Mouse (Mus musculus) forebrain, embryonic 12.5 days (tissue): ENCODE results near the gene Rps2. TPM values are rescaled to one million over a fixed set of nuclear protein-coding genes. Genes with fewer than 3 reads are reported as not detected.

Experiments used
- ATAC-seq: fragments of 200-750 bp; cut with Nextera tagmentation; 2 replicates; pipeline ENCODE4 v1.8.0; 2017; ENCODE audit warnings: moderate TSS enrichment; ENCODE audit not compliant: low FRiP score
- H3K27ac ChIP-seq: fragments of 300-500 bp; sonication (generic); 2 replicates; pipeline ENCODE4 v1.5.1; 2016; ENCODE audit warnings: mild to moderate bottlenecking
- H3K27me3 ChIP-seq: fragments of 300-500 bp; sonication (generic); 2 replicates; pipeline ENCODE4 v1.6.1; 2016; ENCODE audit warnings: mild to moderate bottlenecking
- H3K36me3 ChIP-seq: fragments of 300-500 bp; sonication (generic); replicated peaks from 2 replicates; pipeline ENCODE4 v1.6.1; 2016; ENCODE audit warnings: mild to moderate bottlenecking
- H3K4me1 ChIP-seq: fragments of 300-500 bp; sonication (generic); 2 replicates; pipeline ENCODE4 v1.6.1; 2016
- H3K4me2 ChIP-seq: fragments of 300-500 bp; sonication (generic); 2 replicates; pipeline ENCODE4 v1.6.1; 2016; ENCODE audit warnings: mild to moderate bottlenecking, moderate library complexity
- H3K4me3 ChIP-seq: fragments of 300-500 bp; sonication (generic); replicated peaks from 2 replicates; pipeline ENCODE4 v1.5.1; 2016; ENCODE audit warnings: mild to moderate bottlenecking
- H3K9ac ChIP-seq: fragments of 300-500 bp; sonication (generic); 2 replicates; pipeline ENCODE4 v1.6.1; 2016; ENCODE audit warnings: mild to moderate bottlenecking
- H3K9me3 ChIP-seq: fragments of 300-500 bp; sonication (generic); 2 replicates; pipeline ENCODE4 v1.6.1; 2016
- WGBS: fragments of 180-500 bp; shearing (Covaris S2); methylation state at CpG from one replicate; pipeline ENCODE4 v1.1.7; 2016; 5-methylcytosine and 5-hydroxymethylcytosine counted together
- polyA plus RNA-seq: library from polyadenylated mRNA; unstranded; fragments of >200 nt; fragmentation: Nextera tagmentation; extraction: Ambion mirVana; gene quantifications from 2 replicates; pipeline ENCODE4 v1.2.1, GENCODE M21; 2016

The Rps2 gene
- polyA plus RNA-seq, 1 experiment from 2014 or later: 1,025 TPM

- H3K9ac ChIP-seq: peak overlapping the region; percentile 69
- H3K9me3 ChIP-seq: no peaks in the 10 kb centered on the region
- no peak overlapping the region for H3K27ac ChIP-seq
- 30% methylated on average over 8 of the region's 8 CpGs for WGBS
- peak overlapping the region; percentile 88 for H3K4me2 ChIP-seq
- H3K27me3 ChIP-seq: peaks cover 5% of the 10 kb centered on the region; the same call in 1 of the 2 replicates
- H3K36me3 ChIP-seq: no peaks in the 10 kb centered on the region
- no peak for ATAC-seq
- peaks cover 17% of the 10 kb centered on the region for H3K4me1 ChIP-seq
- peak overlapping the region; percentile 55 for H3K4me3 ChIP-seq
These were observed 19.4 kb downstream of the Rps2 start for GRCm38 (mm10) chr17:24737135-24737810.

- H3K27me3 ChIP-seq: peaks cover 5% of the 10 kb centered on the region; the same call in 1 of the 2 replicates
- H3K4me2 ChIP-seq: no peak overlapping the region
- no peak for ATAC-seq
- H3K9ac ChIP-seq: no peak overlapping the region
- no peak overlapping the region for H3K4me3 ChIP-seq
- H3K9me3 ChIP-seq: no peaks in the 10 kb centered on the region
- H3K4me1 ChIP-seq: peaks cover 17% of the 10 kb centered on the region
- WGBS: 80% methylated on average over 4 of the region's 4 CpGs
- no peak overlapping the region for H3K27ac ChIP-seq
- no peaks in the 10 kb centered on the region for H3K36me3 ChIP-seq
These were observed 20.3 kb downstream of the Rps2 start for GRCm38 (mm10) chr17:24738238-24738637.

- H3K4me3 ChIP-seq: no peak overlapping the region
- no peak overlapping the region for H3K27ac ChIP-seq
- H3K9ac ChIP-seq: no peak overlapping the region
- no peaks in the 10 kb centered on the region for H3K36me3 ChIP-seq
- H3K4me2 ChIP-seq: no peak overlapping the region
- peaks cover 5% of the 10 kb centered on the region; the same call in 1 of the 2 replicates for H3K27me3 ChIP-seq
- no peaks in the 10 kb centered on the region for H3K9me3 ChIP-seq
- WGBS: 87% methylated on average over 8 of the region's 8 CpGs
- no peak for ATAC-seq
- peaks cover 17% of the 10 kb centered on the region for H3K4me1 ChIP-seq
These were observed 22.0 kb downstream of the Rps2 start for GRCm38 (mm10) chr17:24739926-24740325.

GRCm38 (mm10) chr17:24742307-24742706, 24.4 kb downstream of the Rps2 start:
- Histone ChIP-seq H3K27me3 (peaks cover 14% of the 10 kb centered on the region; the same call in 1 of the 2 replicates), H3K4me1 (peaks cover 3% of the 10 kb centered on the region), H3K4me3 (no peak overlapping the region), H3K36me3 (no peaks in the 10 kb centered on the region), H3K4me2 (no peak overlapping the region), H3K9ac (no peak overlapping the region), H3K9me3 (no peaks in the 10 kb centered on the region), H3K27ac (no peak overlapping the region)
- WGBS: 85% methylated on average over 8 of the region's 8 CpGs
- ATAC-seq: no peak

- H3K4me1 ChIP-seq: no peaks in the 10 kb centered on the region
- no peak overlapping the region for H3K4me2 ChIP-seq
- WGBS: 75% methylated on average over 5 of the region's 5 CpGs
- H3K27me3 ChIP-seq: peaks cover 20% of the 10 kb centered on the region; the same call in 1 of the 2 replicates
- H3K9ac ChIP-seq: no peak overlapping the region
- no peak for ATAC-seq
- no peak overlapping the region for H3K4me3 ChIP-seq
- no peak overlapping the region for H3K27ac ChIP-seq
- H3K36me3 ChIP-seq: no peaks in the 10 kb centered on the region
- no peaks in the 10 kb centered on the region for H3K9me3 ChIP-seq
These were observed 26.0 kb downstream of the Rps2 start for GRCm38 (mm10) chr17:24743896-24744295.

DNA sequence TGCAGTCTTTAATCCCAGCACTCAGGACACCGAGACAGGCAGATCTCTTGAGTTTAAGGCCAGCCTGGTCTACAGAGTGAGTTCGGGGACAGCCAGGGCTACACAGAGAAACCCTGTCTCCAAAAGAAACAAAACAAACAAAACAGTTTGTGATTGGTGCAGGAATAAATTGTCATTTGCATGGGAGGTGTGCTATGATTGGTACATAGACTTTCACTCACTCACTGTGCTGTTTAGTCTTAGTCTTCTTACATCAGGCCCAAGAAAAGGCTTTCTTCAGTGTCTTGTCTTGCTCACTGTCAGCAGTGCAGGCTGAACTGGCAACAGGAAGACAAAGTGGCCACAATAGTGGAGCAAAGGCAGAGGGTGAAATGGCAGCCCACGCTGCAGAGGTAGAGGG, 26.5 kb downstream of the Rps2 start:
- H3K9ac ChIP-seq: no peak overlapping the region
- no peaks in the 10 kb centered on the region for H3K9me3 ChIP-seq
- 78% methylated on average over 3 of the region's 3 CpGs for WGBS
- peaks cover 24% of the 10 kb centered on the region for H3K27me3 ChIP-seq
- no peak overlapping the region for H3K4me2 ChIP-seq
- no peak overlapping the region for H3K27ac ChIP-seq
- ATAC-seq: no peak
- no peaks in the 10 kb centered on the region for H3K36me3 ChIP-seq
- no peak overlapping the region for H3K4me3 ChIP-seq
- H3K4me1 ChIP-seq: no peaks in the 10 kb centered on the region

GRCm38 (mm10) chr17:24745526-24746497, 27.9 kb downstream of the Rps2 start:
- H3K9ac ChIP-seq: no peak overlapping the region
- H3K36me3 ChIP-seq: no peaks in the 10 kb centered on the region
- H3K4me1 ChIP-seq: no peaks in the 10 kb centered on the region
- H3K4me3 ChIP-seq: no peak overlapping the region
- ATAC-seq: peak; percentile 78
- H3K27ac ChIP-seq: no peak overlapping the region
- no peak overlapping the region for H3K4me2 ChIP-seq
- peaks cover 37% of the 10 kb centered on the region for H3K27me3 ChIP-seq
- no peaks in the 10 kb centered on the region for H3K9me3 ChIP-seq
- 18% methylated on average over 7 of the region's 7 CpGs for WGBS

GRCm38 (mm10) chr17:24746986-24747385, 29.1 kb downstream of the Rps2 start:
- Histone ChIP-seq H3K9me3 (no peaks in the 10 kb centered on the region), H3K27me3 (peaks cover 48% of the 10 kb centered on the region), H3K4me2 (no peak overlapping the region), H3K36me3 (no peaks in the 10 kb centered on the region), H3K9ac (no peak overlapping the region), H3K27ac (no peak overlapping the region), H3K4me1 (peaks cover under 1% of the 10 kb centered on the region; the same call in 1 of the 2 replicates), H3K4me3 (no peak overlapping the region)
- WGBS: 46% methylated on average over 4 of the region's 4 CpGs
- no peak for ATAC-seq

GRCm38 (mm10) chr17:24751528-24751927, 33.6 kb downstream of the Rps2 start:
- peaks cover 85% of the 10 kb centered on the region for H3K27me3 ChIP-seq
- 12% methylated on average over 4 of the region's 4 CpGs for WGBS
- H3K27ac ChIP-seq: no peak overlapping the region
- H3K4me3 ChIP-seq: no peak overlapping the region
- H3K9ac ChIP-seq: no peak overlapping the region
- no peak overlapping the region for H3K4me2 ChIP-seq
- H3K9me3 ChIP-seq: no peaks in the 10 kb centered on the region
- H3K4me1 ChIP-seq: peaks cover 15% of the 10 kb centered on the region
- no peak for ATAC-seq
- H3K36me3 ChIP-seq: no peaks in the 10 kb centered on the region

- Histone ChIP-seq H3K27me3 (peaks cover 85% of the 10 kb centered on the region), H3K4me2 (peak within 1 kb of the TSS; percentile 96), H3K9ac (peak within 1 kb of the TSS; percentile 52), H3K36me3 (no peaks in the 10 kb centered on the region), H3K4me3 (peak within 1 kb of the TSS; percentile 55), H3K27ac (no peak within 1 kb of the TSS), H3K4me1 (peaks cover 15% of the 10 kb centered on the region), H3K9me3 (no peaks in the 10 kb centered on the region)
- peak; percentile 83 for ATAC-seq
- WGBS: under 1% methylated on average over 73 of the region's 82 CpGs
These were observed 34.8 kb downstream of the Rps2 start, which contains the start of gene Hs3st6 for GRCm38 (mm10) chr17:24752415-24753394. Gene Hs3st6, plus strand, starts transcription at chr17:24752988.

DNA sequence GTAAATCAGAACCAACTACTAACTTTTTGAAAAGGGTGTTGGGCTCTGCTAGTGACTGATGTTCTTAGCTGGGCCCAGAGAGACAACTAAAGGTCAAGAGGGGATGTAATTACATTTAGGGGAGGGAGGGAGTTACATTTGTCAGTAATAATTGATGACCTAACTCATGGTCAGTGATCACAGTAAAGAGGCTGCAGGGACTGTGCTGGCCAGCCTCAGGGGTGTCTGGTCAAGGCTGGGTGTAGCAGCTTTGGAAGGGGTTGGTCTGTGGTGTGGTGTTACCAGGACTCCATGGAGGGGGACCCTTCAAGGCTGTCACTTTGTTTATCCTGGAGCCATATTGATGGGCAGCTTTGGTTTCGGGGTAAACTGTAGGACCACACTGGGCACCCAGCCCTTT, 39.5 kb downstream of the Rps2 start:
- Histone ChIP-seq H3K27ac (no peak overlapping the region), H3K4me2 (no peak overlapping the region), H3K4me1 (peaks cover 10% of the 10 kb centered on the region), H3K9ac (no peak overlapping the region), H3K27me3 (peaks cover 54% of the 10 kb centered on the region), H3K4me3 (no peak overlapping the region), H3K36me3 (no peaks in the 10 kb centered on the region), H3K9me3 (no peaks in the 10 kb centered on the region)
- 82% methylated on average over 1 of the region's 1 CpGs for WGBS
- no peak for ATAC-seq
